Mouse (Mus musculus) spleen, adult 2 months (tissue): ENCODE data around the gene Mroh7.

ENCODE experiments used
- CTCF ChIP-seq: fragments of 200-500 bp; IDR thresholded peaks from 2 replicates; pipeline ENCODE4 v1.5.1; 2011; ENCODE audit warnings: mild to moderate bottlenecking, inconsistent platforms; ENCODE audit not compliant: insufficient read depth, insufficient read length, insufficient replicate concordance; ENCODE audit errors: extremely low read depth
- POLR2A ChIP-seq: fragments of 200-500 bp; IDR thresholded peaks from 2 replicates; pipeline ENCODE4 v1.6.1; 2011; ENCODE audit warnings: low read depth, low read length, inconsistent platforms

DNA sequence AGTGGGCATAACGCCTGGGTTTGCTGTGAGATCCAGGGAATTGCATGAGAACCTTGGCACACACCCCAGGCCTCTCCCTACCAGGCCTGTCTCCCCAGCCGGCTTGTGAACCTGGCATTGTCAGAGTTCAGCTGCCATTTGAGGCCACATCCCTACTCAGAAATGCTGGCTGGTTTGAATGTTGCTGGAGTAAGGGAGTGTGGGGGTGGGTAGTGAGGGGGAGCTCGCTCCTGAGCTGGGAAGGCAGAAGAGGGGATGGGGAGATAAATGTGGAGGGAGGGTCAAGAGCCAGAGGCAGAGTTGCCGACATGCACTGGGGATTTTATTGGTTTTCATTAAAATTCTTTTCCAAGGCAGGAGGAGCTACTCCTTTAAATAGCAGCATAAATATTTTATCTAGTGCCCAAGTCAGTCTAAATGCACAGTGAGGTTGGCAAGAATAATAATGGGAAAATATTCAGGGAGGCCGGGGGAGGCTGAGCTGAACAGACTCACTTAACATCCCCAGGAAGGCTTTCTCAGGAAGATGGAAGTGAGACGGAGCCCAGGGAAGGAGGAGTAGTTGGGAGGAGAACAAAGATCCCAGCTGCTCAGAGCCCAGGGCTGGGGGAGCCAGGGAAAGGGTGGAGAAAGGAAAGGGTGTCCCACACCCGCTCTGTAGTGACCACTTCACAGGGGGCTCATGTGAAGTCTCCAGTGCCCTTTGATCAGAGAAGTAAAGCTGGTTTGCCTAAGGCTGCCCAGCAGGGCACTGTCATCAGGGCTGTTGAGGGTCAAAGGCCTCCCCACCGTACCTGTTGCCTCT lies 97.2 kb downstream of the Mroh7 start:
- TF ChIP-seq CTCF, result no peak
- TF ChIP-seq POLR2A, result no peak
